Mouse (Mus musculus) gastrocnemius, postnatal 4 days (tissue): ENCODE results near the gene Cdkn3. TPM values are rescaled to one million over a fixed set of nuclear protein-coding genes. Genes with fewer than 3 reads are reported as not detected.

Source experiments
- total RNA-seq, 2 experiments: library from RNA; stranded (reverse); gene quantifications; 2 replicates each; pipeline ENCODE4 v1.2.3; 2021

Cdkn3 gene
- total RNA-seq, 2 experiments from 2014 or later, result 7.2 to 10.1 TPM

Other genes with a start within 250 kb of the Cdkn3 start
- 10 to 100 TPM; 74.7 to 75.5 TPM for gene Cnih1, start 27.9 kb downstream of the Cdkn3 start, total RNA-seq
- gene Gmfb, start 61.7 kb downstream of the Cdkn3 start, total RNA-seq, result 10 to 100 TPM; 45.0 to 49.5 TPM
- gene Cgrrf1, start 71.6 kb downstream of the Cdkn3 start, total RNA-seq, result 10 to 100 TPM; 31.2 to 33.3 TPM
- gene Samd4, start 122.3 kb downstream of the Cdkn3 start, total RNA-seq, result 10 to 100 TPM; 54.5 to 61.9 TPM